Mouse (Mus musculus) CD4-positive, CD25-positive, alpha-beta regulatory T cell, adult 2 months (primary cell): ENCODE measurements around the gene Stk24.
"Not testable (repeated sequence)": the region's sequence is repeated elsewhere in the genome, so short reads cannot be mapped to it uniquely, and the experiment has no call there.

Experiments used
- DNase-seq: peaks from one replicate; pipeline ENCODE4 v3.0.0-alpha.2; 2012; ENCODE audit warnings: low read depth, low spot score

The Stk24 gene

DNA sequence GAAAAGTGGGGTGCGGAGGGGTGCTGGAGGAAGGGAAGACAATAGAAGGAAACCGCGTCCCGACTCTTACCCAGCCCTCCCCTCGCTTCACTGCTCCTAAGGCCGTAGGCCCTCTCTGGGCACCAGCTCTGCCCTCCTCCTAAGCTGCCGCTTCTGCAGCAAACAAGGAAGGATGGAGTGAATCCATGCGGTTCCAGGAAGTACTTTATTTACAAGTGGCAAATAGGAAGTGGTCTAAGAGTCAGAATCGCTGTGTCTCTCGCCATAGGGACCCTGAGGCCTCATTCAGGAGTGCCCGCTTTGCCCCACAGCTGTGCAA lies at the start of gene Stk24:
TSS of gene Stk24 (minus strand) at position 185 of the 319 bp plus-strand sequence.
- no peak for DNase-seq

DNA sequence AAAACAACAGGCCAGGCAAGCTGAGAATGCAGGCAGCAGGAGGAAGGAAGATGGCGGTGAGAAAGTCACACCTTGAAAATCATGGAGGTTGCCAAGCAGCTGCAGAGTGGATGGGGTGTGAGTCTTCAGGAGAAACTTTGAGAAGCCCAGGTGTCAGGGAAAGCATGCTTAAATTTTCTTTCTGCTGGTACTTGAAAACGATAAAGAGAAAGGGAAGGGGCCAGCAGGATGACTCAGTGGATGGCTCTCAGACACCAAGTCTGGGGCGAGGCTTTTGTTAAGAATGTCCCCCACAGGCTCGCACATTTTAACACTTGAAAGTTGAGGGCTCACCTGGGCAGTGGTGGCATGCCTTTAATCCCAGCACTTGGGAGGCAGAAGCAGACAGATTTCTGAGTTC lies 48.3 kb upstream of the Stk24 start:
- DNase-seq: no peak

DNA sequence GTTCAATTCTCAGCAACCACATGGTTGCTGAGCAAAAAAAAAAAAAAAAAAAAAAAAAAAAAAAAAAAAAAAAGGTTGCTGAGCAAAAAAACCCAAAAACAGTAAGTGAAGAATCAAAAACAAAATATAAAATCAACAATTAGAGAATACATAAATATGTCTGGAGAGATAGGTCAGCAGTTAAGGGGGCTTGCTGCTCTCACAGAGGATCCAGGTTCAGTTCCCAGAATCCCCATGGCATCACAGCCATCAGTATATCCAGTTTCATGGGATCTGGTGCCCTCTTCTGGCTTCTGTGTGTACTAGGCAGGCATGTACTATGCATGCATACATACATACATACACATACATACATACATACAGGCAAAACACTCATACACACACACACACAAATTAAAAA lies 46.9 kb upstream of the Stk24 start:
- peak; percentile 70 for DNase-seq

DNA sequence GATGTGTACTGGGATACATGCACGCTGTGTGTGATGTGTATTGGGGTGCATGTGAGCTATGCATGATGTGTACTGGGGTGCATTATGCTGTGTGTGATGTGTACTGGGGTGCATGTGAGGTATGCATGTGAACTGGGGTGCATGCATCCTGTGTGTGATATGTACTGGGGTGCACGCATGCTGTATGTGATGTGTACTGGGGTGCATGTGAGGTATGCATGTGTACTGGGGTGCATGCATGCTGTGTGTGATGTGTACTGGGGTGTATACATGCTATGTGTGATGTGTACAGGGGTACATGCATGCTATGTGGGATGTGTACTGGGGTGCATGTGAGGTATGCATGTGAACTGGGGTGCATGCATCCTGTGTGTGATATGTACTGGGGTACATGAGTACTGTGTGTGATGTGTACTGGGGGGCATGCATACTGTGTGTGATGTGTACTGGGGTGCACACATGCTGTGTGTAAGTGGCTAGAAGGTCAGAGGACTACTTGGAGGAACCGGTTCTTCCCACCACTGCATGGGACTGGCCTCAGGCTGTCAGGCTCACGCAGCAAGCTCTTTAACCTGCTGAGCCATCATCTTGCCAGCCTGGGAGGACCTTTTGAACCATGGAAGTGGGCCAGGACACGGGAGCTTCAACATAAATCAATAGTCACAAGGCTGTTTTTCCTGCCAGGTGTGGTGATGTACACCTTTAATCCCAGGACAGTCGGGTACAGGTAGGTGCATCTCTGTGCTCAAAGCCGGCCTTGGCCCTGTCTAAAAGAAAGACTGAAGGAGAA lies 45.4 kb upstream of the Stk24 start:
- DNase-seq: no peak

DNA sequence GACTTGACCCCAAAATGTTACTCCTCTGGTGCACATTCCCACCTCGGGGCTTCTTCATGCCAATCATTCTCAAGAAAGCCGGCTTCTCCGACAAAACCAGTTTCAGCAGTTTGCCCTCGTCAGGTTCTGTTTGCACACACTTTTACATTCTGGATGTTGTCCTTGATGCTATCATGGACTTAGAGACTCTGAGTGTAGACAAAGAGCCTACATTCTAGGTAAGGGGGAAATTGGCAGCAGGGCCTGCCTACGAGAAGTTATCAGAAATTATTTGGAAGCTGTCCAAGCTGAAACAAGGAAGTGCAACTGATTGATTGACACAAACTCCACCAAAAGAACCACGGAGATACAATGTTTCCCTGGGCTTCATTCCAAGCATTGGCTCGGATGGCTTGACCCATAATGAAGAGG lies 43.5 kb upstream of the Stk24 start:
- DNase-seq: peak; percentile 12

DNA sequence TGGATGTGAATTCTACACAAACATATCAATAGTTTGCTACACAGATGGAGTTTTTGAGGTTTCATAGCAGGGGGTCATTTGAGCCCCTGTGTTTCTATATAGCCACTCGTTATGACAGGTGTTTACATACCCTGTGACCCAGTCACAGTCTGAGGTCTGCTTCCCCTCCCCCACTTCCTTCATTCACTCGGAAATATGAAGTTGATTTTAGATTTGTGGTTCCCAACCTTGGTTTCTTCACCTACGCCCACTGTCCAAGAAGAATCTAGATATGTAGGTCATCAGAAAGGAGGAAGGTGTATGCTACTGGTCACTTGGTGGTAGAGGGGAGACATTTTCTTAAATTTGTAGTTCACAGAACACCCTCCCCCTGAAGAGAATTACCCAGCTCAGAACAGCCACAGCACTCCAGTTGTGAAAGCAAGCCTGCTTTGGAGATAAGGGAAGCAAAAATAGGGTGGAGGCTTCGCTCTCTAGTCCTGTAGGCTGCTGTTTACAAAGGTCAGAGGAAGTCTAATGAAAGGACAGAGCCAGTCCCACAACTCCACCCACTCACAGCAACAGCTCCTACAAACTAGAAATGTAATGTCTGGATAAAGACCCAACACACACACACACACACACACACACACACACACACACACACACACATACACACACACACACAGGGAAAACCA lies 43.0 kb upstream of the Stk24 start:
- peak; percentile 59 for DNase-seq

DNA sequence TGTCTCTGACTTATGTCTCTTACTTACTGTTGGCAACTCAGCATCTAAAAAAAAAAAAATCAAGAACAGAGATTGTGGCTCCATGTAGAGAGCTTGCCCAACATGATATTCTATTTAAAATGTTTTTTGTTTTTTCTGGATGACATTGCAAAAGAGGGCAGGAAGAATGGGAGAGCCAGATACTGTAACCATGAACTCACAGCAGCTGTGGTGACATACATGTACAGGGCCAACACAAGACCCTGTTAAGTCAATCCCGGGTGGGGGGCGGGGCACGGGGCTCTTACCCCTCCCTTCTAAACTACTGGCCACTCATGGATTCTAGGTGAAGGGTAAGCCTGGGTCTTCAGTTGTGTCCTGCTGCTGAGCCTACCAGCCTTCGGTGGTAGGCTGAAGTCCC lies 42.2 kb upstream of the Stk24 start:
- DNase-seq: no peak

DNA sequence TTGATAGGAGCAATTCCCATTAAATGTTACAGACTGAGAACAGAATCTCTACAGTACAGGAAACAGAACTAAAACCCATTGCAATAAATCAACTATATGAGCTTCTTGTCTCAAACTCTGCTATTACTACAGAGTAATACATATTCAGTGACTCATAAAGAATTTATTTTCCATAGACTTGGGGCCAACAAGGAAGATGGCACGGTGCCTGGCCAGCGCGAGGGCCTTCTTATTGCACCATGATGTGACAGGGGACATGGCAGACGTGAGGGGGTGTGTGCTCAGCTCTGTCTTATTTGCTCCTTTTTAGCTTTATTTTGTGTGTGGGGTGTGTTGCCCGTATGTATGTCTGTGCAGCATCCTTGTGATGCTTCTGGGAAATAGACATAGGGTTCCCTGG lies 37.8 kb upstream of the Stk24 start:
- DNase-seq: no peak

DNA sequence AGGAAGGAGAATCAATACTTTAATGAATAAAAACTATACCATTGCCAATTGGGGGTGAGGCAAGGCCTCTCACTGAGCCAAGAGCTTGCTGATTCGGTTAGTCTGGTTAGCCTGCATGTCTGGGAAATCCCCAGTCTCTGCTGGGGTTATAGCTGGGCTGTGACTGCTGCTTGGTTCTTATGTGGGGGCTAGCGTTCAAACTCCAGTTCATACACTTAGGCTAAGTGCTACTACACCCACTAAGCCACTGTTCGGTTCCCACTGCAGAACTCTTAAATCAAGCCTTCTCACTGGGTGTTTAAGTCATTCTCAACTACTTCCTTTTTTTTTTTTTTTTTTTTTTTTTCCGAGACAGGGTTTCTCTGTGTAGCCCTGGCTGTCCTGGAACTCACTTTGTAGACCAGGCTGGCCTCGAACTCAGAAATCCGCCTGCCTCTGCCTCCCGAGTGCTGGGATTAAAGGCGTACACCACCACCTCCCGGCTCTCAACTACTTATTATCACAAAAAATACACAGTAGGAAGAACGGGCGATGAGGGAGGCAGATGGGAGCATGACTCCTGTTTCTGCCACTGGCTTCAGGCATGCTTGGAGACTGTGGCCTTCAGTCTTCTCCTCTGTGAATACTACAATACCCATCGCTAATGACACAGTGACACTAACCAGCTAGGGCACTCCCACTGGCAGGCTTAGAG lies 37.0 kb upstream of the Stk24 start:
- peak; percentile 58 for DNase-seq

DNA sequence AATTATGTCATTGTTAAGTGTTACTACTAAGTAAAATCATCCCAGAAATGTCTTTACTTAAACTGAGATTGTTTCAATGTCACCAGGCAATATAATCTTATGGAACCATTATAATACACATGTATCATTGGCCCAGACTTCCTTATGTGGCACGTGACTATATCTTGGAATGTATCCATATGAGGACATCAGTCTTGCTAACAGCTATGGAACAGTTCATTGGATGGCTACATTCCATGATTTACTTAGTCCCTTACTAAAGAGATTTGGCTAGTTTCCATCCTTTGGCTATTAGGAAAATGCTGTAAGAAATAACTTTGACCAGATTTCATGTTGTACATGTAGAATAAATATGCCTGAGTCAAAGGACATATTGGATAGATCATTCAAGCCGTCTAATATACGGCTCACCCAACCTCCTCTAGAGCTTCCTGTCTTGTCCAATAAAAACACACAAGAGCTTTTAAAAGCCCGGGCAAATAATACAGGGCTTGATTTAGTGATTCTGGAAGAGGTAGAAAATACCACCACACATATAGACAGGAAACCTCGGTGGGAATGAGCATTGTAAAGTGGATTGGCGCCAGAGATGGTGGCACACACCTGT lies 34.9 kb upstream of the Stk24 start:
- no peak for DNase-seq

DNA sequence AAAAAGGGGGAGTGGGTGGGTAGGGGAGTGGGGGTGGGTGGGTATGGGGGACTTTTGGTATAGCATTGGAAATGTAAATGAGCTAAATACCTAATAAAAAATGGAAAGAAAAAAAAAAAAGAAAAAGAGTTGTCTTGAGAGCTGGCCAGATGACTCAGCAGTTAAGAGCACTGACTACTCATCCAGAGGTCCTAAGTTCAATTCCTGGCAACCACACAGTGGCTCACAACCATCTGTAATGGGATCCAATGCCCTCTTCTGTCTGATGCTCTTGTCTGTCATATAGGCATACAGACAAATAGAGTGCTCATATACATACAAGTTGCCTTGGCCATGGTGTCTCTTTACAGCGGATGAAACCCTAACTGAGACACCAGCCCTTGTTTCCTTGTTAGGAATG lies 33.9 kb upstream of the Stk24 start:
- DNase-seq: not testable (repeated sequence)

DNA sequence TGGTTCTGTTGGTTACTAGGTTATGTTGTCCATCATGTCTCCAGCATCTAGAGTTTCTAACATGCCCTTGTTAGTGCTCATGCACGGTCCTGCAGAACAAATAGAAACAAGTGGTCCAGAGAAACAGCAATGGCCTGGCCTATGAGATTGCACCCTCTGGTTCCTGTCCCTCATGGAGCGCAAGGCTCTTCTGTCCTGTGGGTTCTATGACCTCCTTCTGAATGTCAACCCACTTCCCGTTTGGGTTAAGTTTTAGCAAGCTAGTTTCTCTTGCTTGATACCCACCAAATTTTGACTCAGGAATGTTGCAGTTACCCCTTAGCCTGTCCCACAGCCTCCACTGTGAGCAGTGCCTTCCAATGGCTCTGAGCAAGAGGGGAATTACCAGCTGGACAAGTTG lies 29.1 kb upstream of the Stk24 start:
- peak; percentile 32 for DNase-seq

DNA sequence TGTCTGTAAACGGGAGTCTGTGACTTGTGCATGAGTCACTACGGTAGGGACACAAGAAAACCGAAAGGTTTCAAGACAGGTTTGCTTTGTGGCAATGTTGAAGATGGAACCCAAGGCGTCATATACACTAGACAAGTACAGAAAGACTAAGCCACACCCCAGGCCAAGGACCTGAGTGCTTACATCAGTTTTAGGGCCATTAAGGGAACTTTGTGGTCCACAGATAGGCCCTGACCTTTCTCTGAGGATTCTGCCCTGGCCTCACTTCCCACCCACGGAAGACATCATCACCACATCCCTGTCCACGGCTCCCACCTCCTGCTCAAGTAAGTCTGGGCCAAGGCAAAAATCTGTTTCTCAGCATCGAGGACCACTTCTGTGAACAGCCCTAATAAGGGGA lies 27.1 kb upstream of the Stk24 start:
- DNase-seq: no peak

DNA sequence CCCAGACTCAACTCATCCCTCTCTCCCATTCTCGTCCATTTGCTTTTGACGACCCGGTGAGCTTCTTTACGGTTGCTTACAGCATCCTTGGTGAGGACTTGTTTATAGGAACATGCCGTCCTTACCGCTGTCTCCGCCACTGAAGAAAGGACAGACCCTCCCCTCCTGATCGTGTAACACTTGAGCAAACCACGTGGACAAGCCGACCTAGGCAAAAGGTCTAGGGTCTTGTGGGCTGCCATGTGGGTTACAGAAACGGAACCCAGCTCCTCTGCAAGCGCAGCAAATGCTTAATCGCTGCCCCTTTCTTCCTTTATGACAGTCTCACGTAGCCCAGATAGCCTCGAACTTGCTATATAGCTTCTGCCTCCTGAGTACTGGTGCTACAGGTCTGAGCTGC lies 25.7 kb upstream of the Stk24 start:
- peak; percentile 38 for DNase-seq

DNA sequence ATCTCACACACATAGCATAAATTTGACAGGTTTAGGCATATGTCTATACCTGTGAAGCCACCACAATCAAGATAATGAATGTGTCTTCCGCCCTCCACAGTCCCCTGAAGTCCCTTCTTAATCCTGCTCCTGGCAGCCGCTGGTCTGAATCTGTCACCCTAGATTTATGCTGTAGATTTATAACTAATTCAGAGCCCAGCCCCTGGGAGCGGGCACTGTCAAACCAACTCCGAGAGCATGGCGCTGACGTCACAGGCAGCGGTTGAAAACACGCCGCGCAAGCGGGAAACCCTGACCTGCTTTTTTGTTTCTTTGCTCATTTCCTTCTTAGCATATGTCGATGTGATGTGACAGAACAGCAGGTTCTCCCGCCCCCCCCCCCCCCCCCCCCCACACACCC lies 25.3 kb upstream of the Stk24 start:
- DNase-seq: peak; percentile 83

DNA sequence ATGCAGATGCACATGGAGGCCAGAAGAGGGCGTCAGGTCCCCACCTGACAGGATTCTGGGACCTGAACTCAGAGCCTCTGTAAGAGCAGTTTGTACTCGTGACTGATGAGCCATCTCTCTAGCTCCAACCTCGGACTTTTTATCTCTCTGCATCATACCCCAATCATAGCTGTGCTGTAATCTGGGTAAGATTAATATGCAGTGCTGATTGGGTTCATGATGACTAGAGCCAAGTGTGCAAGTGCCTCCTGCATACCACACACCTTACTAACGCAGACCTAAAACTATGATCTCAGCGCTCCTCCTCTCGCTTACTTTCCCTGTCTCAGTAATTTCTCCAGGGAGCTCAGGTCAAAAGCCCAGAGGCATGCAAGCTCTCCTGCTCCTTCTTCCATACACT lies 19.9 kb upstream of the Stk24 start:
- no peak for DNase-seq

DNA sequence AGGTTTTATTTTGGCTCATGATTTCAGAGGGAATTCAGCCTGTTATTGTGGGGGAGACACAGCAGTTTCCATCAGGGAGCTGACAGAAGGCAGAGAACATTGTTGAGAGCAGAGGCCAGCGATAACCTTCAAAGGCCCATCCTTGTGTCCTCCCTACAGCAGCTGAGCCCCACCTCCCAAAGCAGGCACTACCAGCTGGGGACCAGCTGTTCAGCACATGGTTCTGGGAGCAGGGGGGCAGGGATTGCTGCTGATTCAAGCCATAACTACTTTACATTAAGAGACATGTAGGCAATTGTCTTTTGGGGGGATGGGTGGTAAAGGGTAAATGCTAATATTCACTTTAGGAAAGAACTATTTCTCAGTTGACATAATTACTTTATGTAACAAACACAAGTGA lies 17.7 kb upstream of the Stk24 start:
- no peak for DNase-seq

DNA sequence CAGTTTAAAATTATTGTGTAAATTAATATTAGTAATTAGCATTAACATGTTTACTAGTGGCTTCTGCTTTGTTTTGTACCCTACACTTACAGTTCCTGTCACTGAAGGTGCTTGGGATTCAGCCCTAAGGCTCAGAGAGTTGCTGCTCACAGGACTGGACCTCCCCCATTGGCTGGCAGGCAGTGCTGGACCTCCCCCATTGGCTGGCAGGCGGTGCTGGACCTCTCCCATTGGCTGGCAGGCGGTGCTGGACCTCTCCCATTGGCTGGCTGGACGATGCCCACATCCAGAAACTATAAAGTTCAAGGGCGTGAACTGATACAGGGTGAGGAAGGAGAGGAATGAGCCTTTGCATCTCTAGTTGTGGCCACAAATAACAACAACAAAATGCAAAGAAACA lies 15.3 kb upstream of the Stk24 start:
- no peak for DNase-seq

DNA sequence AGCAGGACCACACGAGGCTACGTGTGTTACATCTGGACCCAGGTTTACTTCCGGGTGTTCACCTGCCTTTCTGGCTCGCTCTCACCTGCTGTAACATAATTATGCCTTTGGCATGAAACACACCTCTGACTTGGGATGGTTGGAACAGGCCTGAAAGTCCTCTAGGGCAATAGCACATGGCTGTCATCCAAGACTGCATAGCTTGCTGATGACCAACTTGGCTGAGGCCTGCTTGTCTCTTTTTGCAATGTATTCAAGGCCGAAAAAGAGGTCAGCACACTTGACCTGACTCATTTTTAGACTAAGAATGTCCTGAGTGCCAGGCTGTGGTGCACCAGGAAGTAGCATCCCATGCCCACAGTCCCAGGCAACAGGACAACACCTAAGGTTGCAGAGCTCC lies 12.1 kb upstream of the Stk24 start:
- no peak for DNase-seq

DNA sequence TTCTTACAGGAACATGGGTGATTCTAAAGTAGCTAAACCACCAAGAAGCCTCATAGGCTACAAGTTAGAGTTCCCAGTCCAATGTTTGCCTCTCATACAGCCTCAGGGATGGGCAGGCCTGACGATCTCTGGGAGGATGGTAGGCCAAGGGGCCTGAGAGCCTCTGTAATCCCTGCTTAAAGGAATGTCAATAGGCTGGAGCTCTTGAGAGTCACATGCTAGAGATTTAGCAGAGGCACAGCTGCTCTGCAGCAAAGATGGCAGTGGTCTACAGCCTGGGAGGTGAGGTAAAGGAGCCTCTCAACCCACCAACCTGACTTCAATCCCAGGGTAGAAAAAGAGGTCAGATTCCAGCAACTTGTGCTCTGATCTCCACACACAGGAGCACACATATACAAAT lies 7.9 kb upstream of the Stk24 start:
- DNase-seq: no peak

DNA sequence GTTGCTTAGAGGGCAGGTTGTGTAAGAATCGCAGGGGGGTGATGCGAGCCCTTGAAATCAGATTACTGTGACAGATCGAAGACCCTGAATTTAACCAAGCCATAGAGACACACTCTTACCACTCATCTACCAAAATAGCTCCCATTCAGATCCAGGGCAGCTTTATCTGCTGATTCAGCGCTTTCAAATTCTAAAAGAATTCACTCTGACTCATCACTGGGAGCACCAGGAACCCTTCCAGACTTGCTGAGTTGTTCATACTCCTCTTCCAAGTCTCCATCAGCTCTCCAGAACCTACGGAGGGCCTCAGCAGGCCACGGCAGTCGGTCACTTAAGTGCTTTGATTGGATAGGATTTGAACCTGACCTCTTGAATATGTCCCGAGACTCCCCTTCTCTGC lies 5.6 kb upstream of the Stk24 start:
- no peak for DNase-seq

DNA sequence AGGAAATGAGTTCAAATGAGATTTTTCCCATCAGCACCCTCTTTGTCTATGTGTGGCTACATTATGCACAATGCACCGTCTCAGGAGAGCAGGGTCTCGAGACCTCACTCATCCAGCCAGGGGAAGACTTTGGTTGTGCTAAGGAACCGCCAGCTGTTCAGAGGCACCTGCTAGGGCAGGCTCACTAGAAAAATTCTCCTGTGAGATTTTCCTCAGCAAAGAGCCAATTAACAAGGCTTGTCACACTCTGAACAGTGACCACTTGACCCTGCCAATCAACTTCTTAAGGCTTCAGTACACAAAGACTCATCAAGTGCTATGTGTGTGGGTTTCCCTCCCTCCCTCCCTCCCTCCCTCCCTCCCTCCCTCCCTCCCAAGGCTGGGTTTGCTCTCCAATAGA lies 4.0 kb upstream of the Stk24 start:
- no peak for DNase-seq
